Mouse (Mus musculus) intestine, embryonic 14.5 days (tissue): ENCODE data around the gene Gm3646. TPM values are rescaled to one million over a fixed set of nuclear protein-coding genes. Genes with fewer than 3 reads are reported as not detected.

Experiments used
- ATAC-seq: fragments of 200-750 bp; cut with Nextera tagmentation; replicated peaks from 2 replicates; pipeline ENCODE4 v1.8.0; 2017; ENCODE audit warnings: low read depth, moderate number of reproducible peaks, moderate TSS enrichment, moderate library complexity; ENCODE audit not compliant: low FRiP score, low TSS enrichment
- DNase-seq: peaks from one replicate; pipeline ENCODE4 v3.0.0-alpha.2; 2018; ENCODE audit warnings: low spot score
- H3K27ac ChIP-seq: fragments of 300-500 bp; sonication (generic); 2 replicates; pipeline ENCODE4 v1.5.1; 2014; ENCODE audit warnings: low read depth, mild to moderate bottlenecking, control low read depth
- H3K27me3 ChIP-seq: fragments of 300-500 bp; sonication (generic); replicated peaks from 2 replicates; pipeline ENCODE4 v1.6.1; 2014; ENCODE audit warnings: low read length, control low read depth; ENCODE audit not compliant: control insufficient read depth, insufficient read depth
- H3K36me3 ChIP-seq: fragments of 300-500 bp; sonication (generic); 2 replicates; pipeline ENCODE4 v1.6.1; 2014; ENCODE audit warnings: low read length, control low read depth; ENCODE audit not compliant: control insufficient read depth, insufficient read depth
- H3K4me1 ChIP-seq: fragments of 300-500 bp; sonication (generic); replicated peaks from 2 replicates; pipeline ENCODE4 v1.6.1; 2014; ENCODE audit warnings: low read length, control low read depth, mixed read lengths; ENCODE audit not compliant: control insufficient read depth, insufficient read depth
- H3K4me2 ChIP-seq: fragments of 300-500 bp; sonication (generic); 2 replicates; pipeline ENCODE4 v1.6.1; 2014; ENCODE audit warnings: low read length
- H3K4me3 ChIP-seq: fragments of 300-500 bp; sonication (generic); 2 replicates; pipeline ENCODE4 v1.5.1; 2014; ENCODE audit warnings: low read depth, low read length, control low read depth, mixed read lengths
- H3K9ac ChIP-seq: fragments of 300-500 bp; sonication (generic); 2 replicates; pipeline ENCODE4 v1.6.1; 2014; ENCODE audit warnings: mild to moderate bottlenecking, low read length
- H3K9me3 ChIP-seq: fragments of 300-500 bp; sonication (generic); 2 replicates; pipeline ENCODE4 v1.6.1; 2016; ENCODE audit warnings: low read length, control low read depth; ENCODE audit not compliant: control insufficient read depth
- WGBS: fragments of 180-500 bp; shearing (Covaris S2); extraction: QIAGEN DNeasy Blood & Tissue Kit; methylation state at CpG from one replicate; pipeline ENCODE4 v1.1.7; 2014; 5-methylcytosine and 5-hydroxymethylcytosine counted together
- polyA plus RNA-seq: library from polyadenylated mRNA; unstranded; fragments of >200 nt; fragmentation: Nextera tagmentation; extraction: Ambion mirVana; gene quantifications from 2 replicates; pipeline ENCODE4 v1.2.1, GENCODE M21; 2014

The Gm3646 gene
- polyA plus RNA-seq, 1 experiment from 2014 or later, result not detected

DNA sequence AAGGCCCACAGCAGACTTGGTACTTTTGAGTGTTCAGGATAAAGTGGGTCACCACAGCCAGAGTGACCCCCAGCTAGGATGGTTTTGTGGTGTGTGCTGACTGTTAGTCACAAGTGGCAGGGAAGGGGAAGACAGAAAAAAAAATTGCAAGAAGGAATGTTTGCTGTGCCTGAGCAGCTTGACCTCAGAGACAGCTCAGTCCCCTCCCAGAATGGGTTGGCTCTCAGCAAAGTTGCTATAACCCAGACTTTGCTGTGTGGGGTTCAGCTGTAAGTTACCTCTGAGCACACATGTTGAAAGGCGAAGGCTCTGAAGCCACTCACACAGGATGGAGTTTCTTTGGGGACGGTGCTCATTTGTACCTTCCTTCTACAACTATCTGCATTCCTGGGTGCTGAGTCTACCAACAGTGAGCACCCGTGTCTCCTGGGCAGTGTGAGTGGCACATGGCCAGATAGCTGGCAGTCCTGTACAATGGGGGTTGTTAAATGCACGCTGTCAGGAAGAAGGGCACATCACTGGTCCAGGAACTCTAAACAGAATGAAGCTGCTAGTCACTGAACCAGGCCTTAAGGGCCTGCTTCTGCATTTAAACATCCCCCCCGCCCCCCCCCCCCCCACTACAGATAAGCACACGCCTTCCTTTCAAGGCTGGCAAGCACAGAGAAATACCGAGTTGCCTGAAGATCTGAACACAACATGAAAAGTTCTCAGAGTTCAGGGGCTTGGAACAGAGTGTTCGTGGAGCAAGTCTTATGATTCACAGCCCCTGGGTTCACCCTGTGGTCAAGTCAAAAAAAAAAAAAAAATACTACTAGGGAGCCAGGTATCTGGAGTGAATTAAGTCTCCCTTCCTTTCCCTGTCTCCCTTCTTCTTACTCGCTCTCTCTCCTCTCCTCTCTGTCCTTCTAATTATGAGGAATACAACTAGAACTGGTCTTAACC is 45.6 kb downstream of the Gm3646 start:
- DNase-seq (no peak), ATAC-seq (no peak)
- no peaks in the 10 kb centered on the region for H3K27me3 ChIP-seq
- H3K4me1 ChIP-seq, result peaks cover 30% of the 10 kb centered on the region
- H3K36me3 ChIP-seq, result no peaks in the 10 kb centered on the region
- no peak overlapping the region for H3K27ac ChIP-seq
- no peaks in the 10 kb centered on the region for H3K9me3 ChIP-seq
- H3K4me3 ChIP-seq, result no peak overlapping the region
- 37% methylated on average over 9 of the region's 9 CpGs for WGBS
- no peak overlapping the region for H3K9ac ChIP-seq
- no peak overlapping the region for H3K4me2 ChIP-seq

GRCm38 (mm10) chr1:39758244-39758643 is 46.9 kb downstream of the Gm3646 start:
- Histone ChIP-seq H3K9me3 (no peaks in the 10 kb centered on the region), H3K4me1 (peaks cover 30% of the 10 kb centered on the region), H3K4me2 (no peak overlapping the region), H3K27me3 (no peaks in the 10 kb centered on the region), H3K27ac (no peak overlapping the region), H3K36me3 (no peaks in the 10 kb centered on the region), H3K9ac (no peak overlapping the region), H3K4me3 (no peak overlapping the region)
- 69% methylated on average over 9 of the region's 9 CpGs for WGBS
- ATAC-seq (no peak), DNase-seq (no peak)

DNA sequence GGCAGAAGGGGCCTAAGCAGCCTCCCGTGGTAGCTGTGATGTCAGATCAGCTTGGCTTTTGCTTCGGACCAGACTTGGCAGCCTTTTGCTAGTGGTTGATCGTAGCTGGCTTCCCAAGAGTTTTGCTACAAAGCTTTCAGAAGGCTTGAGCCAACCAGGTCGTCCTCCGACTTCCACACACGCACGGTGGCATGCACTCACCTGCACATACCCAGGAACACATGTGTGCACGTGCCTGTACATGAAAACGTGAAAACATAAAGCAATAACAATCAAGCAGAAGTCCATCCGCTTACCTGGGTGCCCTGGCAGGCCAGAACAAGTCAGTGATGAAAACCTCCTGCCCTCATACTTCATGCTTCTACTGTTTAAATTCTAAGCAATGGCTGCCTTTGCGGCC is 48.2 kb downstream of the Gm3646 start:
- H3K4me1 ChIP-seq, result peaks cover 24% of the 10 kb centered on the region
- H3K9ac ChIP-seq, result no peak overlapping the region
- no peaks in the 10 kb centered on the region for H3K9me3 ChIP-seq
- no peak overlapping the region for H3K27ac ChIP-seq
- no peaks in the 10 kb centered on the region for H3K27me3 ChIP-seq
- no peaks in the 10 kb centered on the region for H3K36me3 ChIP-seq
- DNase-seq (no peak), ATAC-seq (no peak)
- no peak overlapping the region for H3K4me2 ChIP-seq
- no peak overlapping the region for H3K4me3 ChIP-seq
- 87% methylated on average over 11 of the region's 11 CpGs for WGBS

DNA sequence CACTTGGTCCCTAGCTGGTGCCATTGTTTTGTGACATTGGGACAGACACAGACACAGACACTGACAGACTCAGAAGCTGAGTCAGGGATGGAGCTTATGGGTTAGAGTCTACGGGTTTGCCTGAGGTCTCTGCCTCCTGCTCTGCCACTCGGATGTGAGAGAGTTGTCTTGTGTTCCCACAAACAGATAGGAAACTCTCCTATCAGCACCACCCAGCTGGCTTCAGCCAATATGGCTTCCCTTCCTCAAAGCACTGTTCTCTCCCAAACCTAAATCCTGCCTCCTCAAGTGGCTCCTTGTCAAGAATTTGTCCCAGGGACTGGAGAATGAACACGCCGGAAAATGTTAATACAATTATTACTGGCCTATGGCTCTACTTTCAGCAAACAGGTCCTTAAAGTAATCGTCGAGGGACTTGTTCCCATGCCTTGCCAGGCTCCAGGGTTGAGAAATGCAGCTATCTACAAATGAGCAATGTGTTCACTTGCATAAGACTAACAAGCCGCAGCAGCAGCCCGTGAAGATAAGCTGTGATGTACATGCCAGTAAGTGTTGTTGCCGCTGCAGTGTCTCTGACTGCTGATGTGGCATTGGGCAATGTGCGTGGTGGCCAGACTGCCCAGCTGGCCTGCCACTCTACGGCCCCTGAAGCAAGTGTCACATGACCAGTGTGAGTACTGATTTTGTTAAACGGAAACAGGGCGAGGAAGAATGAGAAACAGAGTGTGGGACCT is 50.7 kb downstream of the Gm3646 start:
- 73% methylated on average over 13 of the region's 13 CpGs for WGBS

More for the DNA sequence above, 50.7 kb downstream of the Gm3646 start:
- no peak overlapping the region for H3K4me2 ChIP-seq
- peaks cover 11% of the 10 kb centered on the region for H3K4me1 ChIP-seq
- H3K9me3 ChIP-seq, result no peaks in the 10 kb centered on the region
- H3K4me3 ChIP-seq, result no peak overlapping the region
- no peaks in the 10 kb centered on the region for H3K36me3 ChIP-seq
- H3K9ac ChIP-seq, result no peak overlapping the region
- ATAC-seq (no peak), DNase-seq (no peak)
- no peak overlapping the region for H3K27ac ChIP-seq
- no peaks in the 10 kb centered on the region for H3K27me3 ChIP-seq

Other genes with a start within 250 kb of the Gm3646 start
- gene Rnf149, start 227.9 kb downstream of the Gm3646 start, polyA plus RNA-seq, result 39.8 and 44.7 TPM in 2 replicates
- 0.28 and 0.34 TPM in 2 replicates for gene Creg2, start 153.9 kb downstream of the Gm3646 start, polyA plus RNA-seq
- 0.26 TPM in 1 of 2 replicates, not detected in the other for gene Rfx8, start 84.3 kb downstream of the Gm3646 start, polyA plus RNA-seq
- gene Map4k4, start 95.6 kb upstream of the Gm3646 start, polyA plus RNA-seq, result 28.3 and 35.4 TPM in 2 replicates